ENCODE assay signal across 25 mouse cellular contexts in genomic region chr14:16092391-16093132, GRCm38 (mm10).
DNase-seq lines count a peak whose midpoint lies in the region; ATAC-seq and TF ChIP-seq lines count a peak whose summit lies in the region.
"Had no signal": no experiment of that assay in that cellular context is flagged by ENCODE, and none has a peak within 500 bp of the region (broad histone marks: within the 10 kb centered on the region; RNA-seq: fewer than 3 reads in every experiment).

No protein-coding gene starts in this region.

- H3K27ac ChIP-seq in midbrain, postnatal 0 days (ENCODE audit: low read depth, low read length) = no peak overlapping the region
- H3K27ac ChIP-seq in midbrain, embryonic 13.5 days = no peak overlapping the region
- H3K27ac ChIP-seq: embryonic facial prominence, embryonic 10.5 days; hindbrain, embryonic 15.5 days; liver, embryonic 13.5 days; lung, embryonic 15.5 days; macrophage; neural tube, embryonic 15.5 days; stomach, postnatal 0 days had no signal

- no peak overlapping the region for H3K4me2 ChIP-seq in midbrain, postnatal 0 days (ENCODE audit: low read depth, low read length, poor library complexity, severe bottlenecking)
- H3K4me2 ChIP-seq in midbrain, embryonic 13.5 days (replicated peaks) = no peak overlapping the region
- H3K4me2 ChIP-seq: heart, embryonic 11.5 days; hindbrain, embryonic 15.5 days; liver, embryonic 13.5 days; lung, embryonic 15.5 days; midbrain, embryonic 11.5 days; neural tube, embryonic 15.5 days had no signal

- no peaks in the 10 kb centered on the region for H3K36me3 ChIP-seq in midbrain, postnatal 0 days (ENCODE audit: insufficient read depth, low read length)
- no peaks in the 10 kb centered on the region for H3K36me3 ChIP-seq in midbrain, embryonic 13.5 days
- H3K36me3 ChIP-seq: embryonic facial prominence, embryonic 10.5 days; hindbrain, embryonic 15.5 days; liver, embryonic 13.5 days; lung, embryonic 15.5 days; neural tube, embryonic 15.5 days had no signal

- no peak overlapping the region for H3K9ac ChIP-seq in midbrain, postnatal 0 days (replicated peaks; ENCODE audit: low read length, poor library complexity, severe bottlenecking)
- no peak overlapping the region for H3K9ac ChIP-seq in midbrain, embryonic 13.5 days (replicated peaks)
- H3K9ac ChIP-seq: hindbrain, embryonic 15.5 days; liver, embryonic 13.5 days; lung, embryonic 15.5 days; neural tube, embryonic 15.5 days had no signal

- no peak for TF ChIP-seq CTCF in midbrain, postnatal 0 days (IDR thresholded peaks at IDR 0.05)

- H3K4me1 ChIP-seq in midbrain, postnatal 0 days (ENCODE audit: insufficient read depth, low read length) = no peaks in the 10 kb centered on the region
- no peaks in the 10 kb centered on the region for H3K4me1 ChIP-seq in midbrain, embryonic 13.5 days (replicated peaks)
- H3K4me1 ChIP-seq: embryonic facial prominence, embryonic 10.5 days; hindbrain, embryonic 15.5 days; liver, embryonic 13.5 days; lung, embryonic 15.5 days; neural tube, embryonic 15.5 days had no signal

- ATAC-seq in frontal cortex, adult (ENCODE audit: low TSS enrichment) = peak; percentile 84
- no peak for ATAC-seq in midbrain, postnatal 0 days (ENCODE audit: low FRiP score)
- ATAC-seq in midbrain, embryonic 13.5 days = no peak
- ATAC-seq: forebrain, embryonic 14.5 days had no signal

- 87% methylated on average over 4 of the region's 4 CpGs for WGBS in midbrain, postnatal 0 days
- WGBS in midbrain, embryonic 13.5 days = 88% methylated on average over 4 of the region's 4 CpGs

- no peaks in the 10 kb centered on the region for H3K27me3 ChIP-seq in midbrain, postnatal 0 days (ENCODE audit: insufficient read depth, low read length)
- no peaks in the 10 kb centered on the region for H3K27me3 ChIP-seq in midbrain, embryonic 13.5 days
- H3K27me3 ChIP-seq: CH12.LX; hindbrain, embryonic 15.5 days; liver, embryonic 13.5 days; lung, embryonic 15.5 days; neural tube, embryonic 15.5 days had no signal

- no peaks in the 10 kb centered on the region for H3K9me3 ChIP-seq in midbrain, postnatal 0 days (ENCODE audit: low read length)
- H3K9me3 ChIP-seq in midbrain, embryonic 13.5 days = no peaks in the 10 kb centered on the region
- H3K9me3 ChIP-seq: embryonic facial prominence, embryonic 10.5 days; hindbrain, embryonic 15.5 days; liver, embryonic 13.5 days; lung, embryonic 15.5 days; neural tube, embryonic 15.5 days had no signal

- intact Hi-C loops in left cerebral cortex, postnatal 25 days (cut with DNase I) = no loop called here

- no peak overlapping the region for H3K4me3 ChIP-seq in midbrain, postnatal 0 days (ENCODE audit: low read depth, low read length)
- no peak overlapping the region for H3K4me3 ChIP-seq in midbrain, embryonic 13.5 days (replicated peaks)
- H3K4me3 ChIP-seq: embryonic facial prominence, embryonic 10.5 days; erythroblast, embryonic 14.5 days; hindbrain, embryonic 15.5 days; liver, embryonic 13.5 days; lung, embryonic 15.5 days; neural tube, embryonic 15.5 days had no signal

- no peak for DNase-seq in frontal cortex, postnatal 25 days (ENCODE audit: low spot score in 2 of 2)
- DNase-seq in midbrain, postnatal 0 days (ENCODE audit: low spot score) = peak; percentile 4
- DNase-seq in cerebellum, adult 9-11 months = peak; percentile 95
- peak; percentile 1 to 57 for DNase-seq in left cerebral cortex, postnatal 25 days (ENCODE audit: low spot score in 2 of 2)
- DNase-seq in gastrocnemius, postnatal 10 days = no peak
- DNase-seq in gastrocnemius, adult 18-20 months (ENCODE audit: low spot score) = no peak
- DNase-seq: gastrocnemius, postnatal 36 days; heart, postnatal 14 days; kidney, adult 11 months; kidney, postnatal 14 days; liver, embryonic 13.5 days; retina, postnatal 1 day had no signal

Comparison
In these comparisons a context has a peak if more than half of its experiments do, and no peak if none do; other contexts are left out.
1. DNase-seq: peak in midbrain, postnatal 0 days (single experiment), cerebellum, adult 9-11 months (single experiment) and left cerebral cortex, postnatal 25 days (2 of 2); none in frontal cortex, postnatal 25 days (0 of 2), gastrocnemius, postnatal 10 days (single experiment) and gastrocnemius, adult 18-20 months (single experiment).